Mouse (Mus musculus): ENCODE measurements around the gene Drap1. TPM values are rescaled to one million over a fixed set of nuclear protein-coding genes. Genes with fewer than 3 reads are reported as not detected.
A peak's percentile ranks its signal among the peaks of the same experiment; 100 is the strongest.

The Drap1 gene
- polyA plus RNA-seq, 1 experiment from 2014 or later: 150 TPM

- WGBS (ENCODE audit: insufficient replicate concordance): 90% methylated on average over 13 of the region's 13 CpGs
- no peak overlapping the region for H3K27ac ChIP-seq (ENCODE audit: low read depth, low read length)
- peak overlapping the region; percentile 82; the same call in 1 of the 2 replicates for H3K4me3 ChIP-seq (ENCODE audit: low read depth, low read length)
Measured at GRCm38 (mm10) chr19:5426640-5427290, 2.0 kb upstream of the Drap1 start.

DNA sequence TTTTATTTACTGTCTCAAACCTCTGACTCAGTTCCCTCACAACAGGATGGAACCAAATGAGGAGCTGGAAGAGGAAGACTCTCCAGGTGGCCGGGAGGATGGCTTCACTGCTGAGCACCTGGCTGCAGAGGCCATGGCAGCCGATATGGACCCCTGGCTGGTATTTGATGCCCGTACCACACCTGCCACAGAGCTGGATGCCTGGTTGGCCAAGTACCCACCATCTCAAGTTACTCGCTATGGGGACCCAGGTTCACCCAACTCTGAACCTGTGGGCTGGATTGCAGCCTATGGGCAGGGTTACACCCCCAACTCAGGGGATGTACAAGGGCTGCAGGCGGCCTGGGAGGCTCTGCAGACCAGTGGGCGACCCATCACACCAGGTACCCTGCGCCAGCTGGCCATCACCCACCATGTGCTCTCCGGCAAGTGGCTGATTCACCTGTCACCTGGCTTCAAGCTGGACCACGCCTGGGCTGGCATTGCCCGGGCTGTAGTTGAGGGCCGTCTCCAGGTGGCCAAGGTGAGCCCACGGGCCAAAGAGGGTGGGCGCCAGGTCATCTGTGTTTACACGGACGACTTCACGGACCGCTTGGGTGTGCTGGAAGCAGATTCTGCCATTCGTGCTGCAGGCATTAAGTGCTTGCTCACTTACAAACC is 1.3 kb upstream of the Drap1 start:
- Histone ChIP-seq H3K4me3 (ENCODE audit: low read depth, low read length) (peak overlapping the region; percentile 82), H3K27ac (ENCODE audit: low read depth, low read length) (peak overlapping the region; percentile 92; the same call in 1 of the 2 replicates), H3K9ac (ENCODE audit: low read depth, low read length) (peak overlapping the region; percentile 95), H3K4me1 (ENCODE audit: control insufficient read depth, insufficient read depth, low read length) (peaks cover 19% of the 10 kb centered on the region), H3K36me3 (ENCODE audit: control insufficient read depth, insufficient read depth, low read length) (peaks cover 11% of the 10 kb centered on the region; the same call in 1 of the 2 replicates), H3K4me2 (peak overlapping the region; percentile 66), H3K9me3 (replicated peaks; ENCODE audit: control insufficient read depth, low read length) (no peaks in the 10 kb centered on the region), H3K27me3 (ENCODE audit: control insufficient read depth, insufficient read depth, low read length) (no peaks in the 10 kb centered on the region)
- 88% methylated on average over 18 of the region's 18 CpGs for WGBS (ENCODE audit: insufficient replicate concordance)
- ATAC-seq (replicated peaks; ENCODE audit: insufficient number of reproducible peaks, low FRiP score, low TSS enrichment): no peak

More at GRCm38 (mm10) chr19:5426640-5427290, 2.0 kb upstream of the Drap1 start:
- no peak overlapping the region for H3K9ac ChIP-seq (ENCODE audit: low read depth, low read length)
- no peaks in the 10 kb centered on the region for H3K27me3 ChIP-seq (ENCODE audit: control insufficient read depth, insufficient read depth, low read length)
- H3K36me3 ChIP-seq (ENCODE audit: control insufficient read depth, insufficient read depth, low read length): peaks cover 11% of the 10 kb centered on the region; the same call in 1 of the 2 replicates
- H3K4me2 ChIP-seq: peak overlapping the region; percentile 66
- ATAC-seq (replicated peaks; ENCODE audit: insufficient number of reproducible peaks, low FRiP score, low TSS enrichment): no peak
- peaks cover 19% of the 10 kb centered on the region for H3K4me1 ChIP-seq (ENCODE audit: control insufficient read depth, insufficient read depth, low read length)
- no peaks in the 10 kb centered on the region for H3K9me3 ChIP-seq (replicated peaks; ENCODE audit: control insufficient read depth, low read length)

- peak overlapping the region; percentile 93 for H3K4me2 ChIP-seq
- H3K36me3 ChIP-seq (ENCODE audit: control insufficient read depth, insufficient read depth, low read length): peaks cover 16% of the 10 kb centered on the region; the same call in 1 of the 2 replicates
- no peaks in the 10 kb centered on the region for H3K27me3 ChIP-seq (ENCODE audit: control insufficient read depth, insufficient read depth, low read length)
- no peaks in the 10 kb centered on the region for H3K9me3 ChIP-seq (replicated peaks; ENCODE audit: control insufficient read depth, low read length)
- H3K9ac ChIP-seq (ENCODE audit: low read depth, low read length): peak overlapping the region; percentile 95
- WGBS (ENCODE audit: insufficient replicate concordance): under 1% methylated on average over 31 of the region's 48 CpGs
- ATAC-seq (replicated peaks; ENCODE audit: insufficient number of reproducible peaks, low FRiP score, low TSS enrichment): peak; percentile 51
- H3K4me1 ChIP-seq (ENCODE audit: control insufficient read depth, insufficient read depth, low read length): peaks cover 19% of the 10 kb centered on the region
- H3K4me3 ChIP-seq (ENCODE audit: low read depth, low read length): peak overlapping the region; percentile 82
- peak overlapping the region; percentile 92 for H3K27ac ChIP-seq (ENCODE audit: low read depth, low read length)
Measured at GRCm38 (mm10) chr19:5424092-5424781, 542 bp downstream of the Drap1 start.

DNA sequence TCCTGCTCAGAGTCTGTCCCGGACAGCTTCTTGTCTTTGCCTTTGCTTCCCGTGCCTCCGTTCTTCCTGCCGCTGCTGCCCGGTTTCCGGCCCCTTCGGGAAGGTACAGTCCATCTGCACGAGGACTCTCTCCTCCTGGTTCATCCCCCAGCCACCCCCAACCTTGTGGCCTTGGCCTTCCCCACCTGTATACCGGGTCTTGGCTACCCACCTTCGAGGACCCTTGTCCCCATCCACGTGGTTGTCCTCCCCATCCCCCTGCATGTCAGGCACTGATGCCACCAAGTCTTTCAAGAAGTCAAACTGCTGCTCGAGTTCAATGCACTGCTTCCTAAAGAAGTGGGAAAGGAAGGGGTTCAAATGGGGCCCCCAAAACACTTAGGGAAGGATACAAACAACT is 1.2 kb downstream of the Drap1 start:
- H3K4me1 ChIP-seq (ENCODE audit: control insufficient read depth, insufficient read depth, low read length): peaks cover 19% of the 10 kb centered on the region
- no peaks in the 10 kb centered on the region for H3K9me3 ChIP-seq (replicated peaks; ENCODE audit: control insufficient read depth, low read length)
- no peak for ATAC-seq (replicated peaks; ENCODE audit: insufficient number of reproducible peaks, low FRiP score, low TSS enrichment)
- H3K27me3 ChIP-seq (ENCODE audit: control insufficient read depth, insufficient read depth, low read length): no peaks in the 10 kb centered on the region
- peak overlapping the region; percentile 95 for H3K9ac ChIP-seq (ENCODE audit: low read depth, low read length)
- H3K4me3 ChIP-seq (ENCODE audit: low read depth, low read length): peak overlapping the region; percentile 82
- 57% methylated on average over 12 of the region's 12 CpGs for WGBS (ENCODE audit: insufficient replicate concordance)
- peak overlapping the region; percentile 93 for H3K4me2 ChIP-seq
- no peak overlapping the region for H3K27ac ChIP-seq (ENCODE audit: low read depth, low read length)
- H3K36me3 ChIP-seq (ENCODE audit: control insufficient read depth, insufficient read depth, low read length): peaks cover 16% of the 10 kb centered on the region; the same call in 1 of the 2 replicates

- H3K4me1 ChIP-seq (ENCODE audit: control insufficient read depth, insufficient read depth, low read length): peaks cover 19% of the 10 kb centered on the region
- peak overlapping the region; percentile 95; the same call in 1 of the 2 replicates for H3K9ac ChIP-seq (ENCODE audit: low read depth, low read length)
- H3K4me2 ChIP-seq: no peak overlapping the region
- no peak overlapping the region for H3K27ac ChIP-seq (ENCODE audit: low read depth, low read length)
- H3K27me3 ChIP-seq (ENCODE audit: control insufficient read depth, insufficient read depth, low read length): no peaks in the 10 kb centered on the region
- H3K4me3 ChIP-seq (ENCODE audit: low read depth, low read length): 0 out of 2 replicates have a peak overlapping the region, but pooled peaks have one; percentile 82
- 87% methylated on average over 9 of the region's 9 CpGs for WGBS (ENCODE audit: insufficient replicate concordance)
- no peak for ATAC-seq (replicated peaks; ENCODE audit: insufficient number of reproducible peaks, low FRiP score, low TSS enrichment)
- no peaks in the 10 kb centered on the region for H3K9me3 ChIP-seq (replicated peaks; ENCODE audit: control insufficient read depth, low read length)
- peaks cover 16% of the 10 kb centered on the region; the same call in 1 of the 2 replicates for H3K36me3 ChIP-seq (ENCODE audit: control insufficient read depth, insufficient read depth, low read length)
Measured at GRCm38 (mm10) chr19:5422895-5423443, 1.8 kb downstream of the Drap1 start.

- Histone ChIP-seq H3K4me2 (no peak overlapping the region), H3K9ac (ENCODE audit: low read depth, low read length) (no peak overlapping the region), H3K4me1 (ENCODE audit: control insufficient read depth, insufficient read depth, low read length) (peaks cover 19% of the 10 kb centered on the region), H3K9me3 (replicated peaks; ENCODE audit: control insufficient read depth, low read length) (no peaks in the 10 kb centered on the region), H3K27ac (ENCODE audit: low read depth, low read length) (no peak overlapping the region), H3K27me3 (ENCODE audit: control insufficient read depth, insufficient read depth, low read length) (no peaks in the 10 kb centered on the region), H3K36me3 (ENCODE audit: control insufficient read depth, insufficient read depth, low read length) (peaks cover 16% of the 10 kb centered on the region; the same call in 1 of the 2 replicates), H3K4me3 (ENCODE audit: low read depth, low read length) (no peak overlapping the region)
- 85% methylated on average over 10 of the region's 10 CpGs for WGBS (ENCODE audit: insufficient replicate concordance)
- ATAC-seq (replicated peaks; ENCODE audit: insufficient number of reproducible peaks, low FRiP score, low TSS enrichment): no peak
Measured at GRCm38 (mm10) chr19:5422267-5422666, 2.5 kb downstream of the Drap1 start.

GRCm38 (mm10) chr19:5421784-5422183 is 3.0 kb downstream of the Drap1 start:
- Histone ChIP-seq H3K4me1 (ENCODE audit: control insufficient read depth, insufficient read depth, low read length) (peaks cover 19% of the 10 kb centered on the region), H3K9me3 (replicated peaks; ENCODE audit: control insufficient read depth, low read length) (no peaks in the 10 kb centered on the region), H3K36me3 (ENCODE audit: control insufficient read depth, insufficient read depth, low read length) (peaks cover 14% of the 10 kb centered on the region; the same call in 1 of the 2 replicates), H3K27ac (ENCODE audit: low read depth, low read length) (no peak overlapping the region), H3K4me3 (ENCODE audit: low read depth, low read length) (no peak overlapping the region), H3K27me3 (ENCODE audit: control insufficient read depth, insufficient read depth, low read length) (no peaks in the 10 kb centered on the region), H3K9ac (ENCODE audit: low read depth, low read length) (no peak overlapping the region), H3K4me2 (no peak overlapping the region)
- no peak for ATAC-seq (replicated peaks; ENCODE audit: insufficient number of reproducible peaks, low FRiP score, low TSS enrichment)
- 87% methylated on average over 5 of the region's 5 CpGs for whole genome bisulfite sequencing (ENCODE audit: insufficient replicate concordance)

- Histone ChIP-seq H3K9me3 (replicated peaks; ENCODE audit: control insufficient read depth, low read length) (no peaks in the 10 kb centered on the region), H3K27ac (ENCODE audit: low read depth, low read length) (no peak overlapping the region), H3K4me3 (ENCODE audit: low read depth, low read length) (no peak overlapping the region), H3K9ac (ENCODE audit: low read depth, low read length) (no peak overlapping the region), H3K36me3 (ENCODE audit: control insufficient read depth, insufficient read depth, low read length) (peaks cover 9% of the 10 kb centered on the region; the same call in 1 of the 2 replicates), H3K4me2 (no peak overlapping the region), H3K27me3 (ENCODE audit: control insufficient read depth, insufficient read depth, low read length) (no peaks in the 10 kb centered on the region), H3K4me1 (ENCODE audit: control insufficient read depth, insufficient read depth, low read length) (peaks cover 9% of the 10 kb centered on the region)
- WGBS (ENCODE audit: insufficient replicate concordance): 93% methylated on average over 6 of the region's 6 CpGs
- no peak for ATAC-seq (replicated peaks; ENCODE audit: insufficient number of reproducible peaks, low FRiP score, low TSS enrichment)
Measured at GRCm38 (mm10) chr19:5420579-5420978, 4.2 kb downstream of the Drap1 start.

All from heart, embryonic 11.5 days (tissue).